Mouse (Mus musculus) skeletal muscle tissue, postnatal 0 days (tissue): Measurements from ENCODE around the gene Amz1. TPM values are rescaled to one million over a fixed set of nuclear protein-coding genes. Genes with fewer than 3 reads are reported as not detected.

Source experiments
- polyA plus RNA-seq: library from polyadenylated mRNA; unstranded; fragments of >200 nt; fragmentation: Nextera tagmentation; extraction: Ambion mirVana; gene quantifications from 2 replicates; pipeline ENCODE4 v1.2.1, GENCODE M21; 2015

Amz1 gene
- polyA plus RNA-seq: 0.61 and 1.0 TPM in 2 replicates

GRCm38 (mm10) chr5:140723822-140724221 lies at the start of gene Amz1:
Amz1 (plus strand) TSS chr5:140724127.

DNA sequence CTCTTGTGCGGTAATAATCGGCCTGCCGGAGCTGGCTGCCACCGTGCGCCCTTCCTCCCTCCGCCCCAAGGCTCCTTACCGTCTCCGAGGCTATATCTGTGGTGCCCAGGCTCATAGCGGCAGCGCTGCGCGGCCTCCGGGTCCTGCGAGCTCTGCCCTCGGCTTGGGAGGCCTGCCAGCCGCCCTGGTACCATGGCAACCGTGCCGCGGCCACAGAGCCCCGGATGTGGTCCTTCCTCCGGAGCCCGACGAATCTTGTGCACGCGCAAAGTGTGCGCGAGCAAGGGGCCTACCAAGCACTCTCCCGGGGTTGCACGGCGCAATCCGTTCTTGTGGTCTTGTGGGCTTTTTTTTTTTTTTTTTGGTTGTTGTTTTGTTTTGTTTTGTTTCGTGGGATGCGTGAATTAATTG lies 21.8 kb upstream of the Amz1 start, which contains the start of gene Iqce:
Gene Iqce (minus strand): TSS at position 276 of the 411 bp plus-strand sequence.

GRCm38 (mm10) chr5:140704378-140705251 lies 19.3 kb upstream of the Amz1 start, which contains the start of gene Brat1:
Brat1 (plus strand) TSS chr5:140705011.

Other genes starting within 250 kb of the Amz1 start
- 12.9 and 17.9 TPM in 2 replicates for gene Chst12, start 218.6 kb upstream of the Amz1 start, polyA plus RNA-seq
- gene Grifin, start 159.1 kb upstream of the Amz1 start, polyA plus RNA-seq: not detected in 2 replicates
- 8.6 and 8.9 TPM in 2 replicates for gene Lfng, start 116.8 kb upstream of the Amz1 start, polyA plus RNA-seq
- gene Ttyh3, start 75.1 kb upstream of the Amz1 start, polyA plus RNA-seq: 11.2 and 13.3 TPM in 2 replicates
- gene Iqce, start 21.7 kb upstream of the Amz1 start, polyA plus RNA-seq: 5.9 and 6.1 TPM in 2 replicates
- 10.3 and 10.4 TPM in 2 replicates for gene Brat1, start 19.1 kb upstream of the Amz1 start, polyA plus RNA-seq
- 11.6 and 14.0 TPM in 2 replicates for gene Gna12, start 106.3 kb downstream of the Amz1 start, polyA plus RNA-seq